Mouse (Mus musculus) kidney, adult 8-10 months (tissue): ENCODE data around the gene Nkx6-1.

Experiments used
- DNase-seq, 2 experiments: peaks; one replicate each; pipeline ENCODE4 v3.0.0; 2022

Nkx6-1 gene

DNA sequence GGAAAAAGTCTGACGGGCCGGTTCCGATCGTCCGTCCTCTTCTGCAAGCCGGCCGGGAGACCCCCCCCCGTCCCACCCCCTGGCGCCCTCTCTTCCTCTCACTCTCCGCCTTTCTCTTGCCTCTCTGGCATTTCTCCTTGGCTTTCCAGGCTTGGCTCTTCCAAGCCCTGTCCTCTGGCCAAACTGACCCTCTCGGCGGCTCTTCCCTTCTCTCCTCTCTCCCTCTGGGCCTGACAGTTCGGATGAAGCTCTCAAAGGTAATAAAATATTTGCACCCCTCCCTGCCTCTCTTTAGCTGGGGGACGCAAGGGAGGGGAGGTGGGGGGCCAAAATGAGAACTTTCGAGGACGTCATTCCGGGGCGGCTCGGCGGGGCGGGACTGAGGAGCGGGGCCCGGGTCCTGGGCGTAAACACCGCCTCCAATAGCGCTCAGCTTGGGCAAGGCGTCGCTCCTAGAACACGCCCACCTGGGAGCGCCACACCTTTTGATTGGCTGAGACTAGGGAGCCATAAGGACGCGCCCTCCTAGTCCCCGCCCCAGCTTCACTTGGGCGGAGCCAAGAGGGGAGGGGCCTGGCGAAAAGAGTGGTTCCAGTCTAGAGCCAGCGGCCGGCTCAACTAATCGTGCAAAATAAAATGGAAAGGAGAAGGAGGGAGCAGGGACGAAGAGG, at the start of gene Nkx6-1:
TSS of gene Nkx6-1 (minus strand) at position 52 of the 671 bp plus-strand sequence.
- DNase-seq, result peak; percentile 57 to 61

DNA sequence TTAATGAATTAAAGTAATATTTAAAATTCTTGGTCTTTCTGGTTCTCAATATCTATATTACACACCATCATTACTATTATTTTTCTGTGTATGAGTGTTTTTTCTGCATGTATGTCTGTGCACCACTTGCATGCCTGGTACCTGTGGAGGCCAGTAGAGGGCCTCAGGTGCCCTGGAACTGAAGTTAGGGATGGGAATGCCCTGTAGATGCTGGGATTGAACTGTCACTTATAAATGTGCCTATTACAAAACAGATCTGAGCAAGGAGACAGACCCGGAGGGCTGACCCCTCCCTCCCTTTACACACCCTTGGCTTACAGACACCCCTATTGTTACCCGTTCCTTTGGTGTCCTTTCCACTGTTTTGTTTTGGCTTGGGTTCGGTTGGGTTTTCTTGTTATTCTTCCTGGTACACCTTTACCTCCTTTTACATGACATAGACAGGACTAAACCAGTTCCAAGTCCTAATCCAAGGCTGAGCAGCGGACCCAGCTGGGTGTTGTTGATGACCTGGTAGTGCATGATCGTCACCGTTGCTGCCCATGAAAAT, 48.3 kb upstream of the Nkx6-1 start:
- DNase-seq, result peak; percentile 38 to 58

DNA sequence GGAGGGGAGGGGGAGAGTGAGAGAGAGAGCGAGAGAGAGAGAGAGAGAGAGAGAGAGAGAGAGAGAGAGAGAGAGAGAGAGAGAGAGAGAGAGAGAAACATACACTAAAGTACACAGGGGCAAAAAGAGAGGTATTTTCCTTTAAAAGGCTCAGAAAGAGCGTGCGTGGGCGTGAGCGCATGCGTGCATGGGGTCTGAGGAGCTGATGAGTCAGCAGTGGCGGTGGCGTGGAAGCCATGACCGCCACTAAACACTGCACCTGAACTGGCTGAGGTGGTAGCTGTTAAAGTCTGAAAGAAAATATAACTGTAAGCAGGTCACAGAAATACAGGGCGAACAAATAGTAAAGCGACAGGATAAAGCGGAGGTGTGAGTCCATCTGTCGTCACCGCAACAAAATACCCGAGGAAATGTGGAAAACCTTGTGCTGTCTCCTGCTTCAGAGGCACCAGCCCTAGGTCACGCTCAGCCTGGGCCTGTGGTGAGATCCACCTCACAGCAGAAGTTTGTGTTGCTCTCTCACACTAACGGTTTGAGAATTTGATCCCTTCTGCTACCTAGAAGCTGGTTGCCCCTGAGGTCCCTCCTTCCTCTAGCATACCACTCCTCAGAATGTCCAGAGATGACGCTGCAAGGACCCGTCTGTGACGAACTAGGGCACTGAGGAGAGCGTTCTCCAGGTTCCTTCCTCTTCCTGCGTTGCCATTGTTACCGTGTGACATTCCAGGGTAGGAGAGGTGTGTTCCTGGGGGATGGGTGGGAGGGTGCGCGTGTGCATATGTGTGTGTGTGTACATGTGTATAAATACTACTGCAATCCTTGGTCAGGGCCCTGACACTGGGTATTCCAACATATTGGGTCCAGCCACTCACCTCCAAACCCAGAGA, 38.8 kb upstream of the Nkx6-1 start:
- DNase-seq, result no peak

DNA sequence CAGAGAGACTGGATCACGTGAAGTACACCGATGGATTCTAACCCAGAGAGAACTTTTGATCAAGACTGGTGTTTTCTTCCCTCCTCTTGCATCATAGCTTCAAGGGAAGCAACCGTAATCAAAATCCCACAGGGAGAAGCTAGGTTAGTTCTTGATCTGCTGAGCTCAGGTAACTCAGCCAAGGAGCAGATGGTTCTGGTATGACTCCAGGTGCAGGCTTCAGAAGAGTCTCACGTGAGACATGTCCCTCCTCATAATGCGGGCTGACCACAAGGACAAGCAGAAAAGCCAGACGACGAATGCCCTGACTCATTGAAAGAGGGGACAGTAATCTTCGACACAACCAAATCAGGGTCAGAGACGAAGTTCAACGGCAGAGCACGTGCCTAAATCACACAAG, 37.8 kb upstream of the Nkx6-1 start:
- DNase-seq, result no peak

DNA sequence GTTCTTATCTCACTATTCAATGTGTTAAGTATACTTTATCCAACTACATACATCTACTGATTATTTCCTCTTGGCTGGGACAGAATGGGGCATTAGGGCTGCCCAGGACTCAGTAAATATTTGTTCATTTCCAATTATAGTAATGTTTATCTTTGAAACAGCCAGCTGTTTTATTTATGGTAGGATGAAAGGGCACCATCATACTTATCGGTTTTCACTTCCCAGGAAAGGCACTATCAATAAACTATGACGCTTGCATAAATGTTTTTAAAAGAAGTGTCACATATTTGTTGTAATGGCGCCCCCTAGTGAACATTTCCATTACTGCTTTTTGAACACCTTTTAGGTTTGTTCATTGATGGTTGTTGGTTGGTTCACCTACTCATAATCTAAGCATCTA, 35.8 kb upstream of the Nkx6-1 start:
- DNase-seq, result no peak

DNA sequence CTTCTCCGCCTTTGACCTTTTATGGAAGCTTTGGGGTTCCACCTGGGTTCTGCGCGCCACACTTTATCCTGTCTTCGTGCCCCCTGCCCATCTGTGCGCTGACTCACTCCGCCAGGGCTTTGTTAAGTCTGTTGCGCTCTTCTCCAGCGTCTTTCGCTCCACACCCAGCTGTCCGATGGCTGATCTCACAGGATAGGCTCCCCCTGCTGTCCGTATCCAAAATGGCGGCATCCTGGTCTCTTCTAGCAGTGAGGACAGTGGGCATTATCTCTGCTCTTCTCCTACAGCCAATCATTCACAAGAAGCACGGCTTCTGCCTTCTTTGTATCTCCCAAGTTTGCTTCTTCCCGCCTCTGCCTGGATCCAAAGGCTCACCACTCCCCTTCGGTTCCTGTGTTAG, 23.8 kb upstream of the Nkx6-1 start:
- DNase-seq, result peak in 1 of 2 experiments; percentile 20

DNA sequence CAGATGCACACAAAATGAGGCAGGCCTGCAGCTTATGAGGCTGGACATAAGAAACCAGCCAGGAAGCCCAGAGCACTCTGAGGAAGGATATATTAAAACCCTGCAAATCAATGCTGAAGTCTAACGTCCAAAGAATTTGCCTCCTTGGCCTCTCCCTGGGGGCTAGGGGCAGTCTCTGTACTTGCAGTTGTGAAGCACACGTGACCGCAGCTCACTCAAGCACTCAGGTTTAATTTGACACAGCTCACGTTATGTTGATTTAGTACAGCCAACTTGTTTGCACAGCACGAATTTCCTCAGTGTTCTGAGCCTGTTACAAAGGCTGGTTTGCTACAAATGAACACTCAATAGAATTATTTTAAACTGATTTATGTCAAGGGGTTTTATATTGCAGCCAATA, 18.5 kb upstream of the Nkx6-1 start:
- no peak for DNase-seq

DNA sequence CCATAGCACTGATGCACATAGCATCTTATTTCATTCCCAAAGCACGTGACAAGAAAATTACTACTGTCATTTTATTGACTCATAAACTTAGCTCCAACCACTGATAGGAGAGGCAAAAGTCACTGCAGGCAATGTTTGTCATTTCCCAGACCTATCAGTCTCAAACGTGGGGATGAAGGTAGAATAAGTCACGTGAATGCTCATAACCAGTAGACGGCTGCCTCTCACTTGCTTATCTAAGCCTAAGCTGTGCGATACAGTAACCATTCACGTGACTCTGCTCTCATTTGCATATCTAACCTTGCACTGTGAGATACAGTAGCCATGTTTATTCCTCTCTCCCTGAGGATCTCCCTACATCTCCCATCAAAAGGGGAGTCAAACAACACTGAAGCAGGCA, 15.5 kb upstream of the Nkx6-1 start:
- DNase-seq, result no peak

DNA sequence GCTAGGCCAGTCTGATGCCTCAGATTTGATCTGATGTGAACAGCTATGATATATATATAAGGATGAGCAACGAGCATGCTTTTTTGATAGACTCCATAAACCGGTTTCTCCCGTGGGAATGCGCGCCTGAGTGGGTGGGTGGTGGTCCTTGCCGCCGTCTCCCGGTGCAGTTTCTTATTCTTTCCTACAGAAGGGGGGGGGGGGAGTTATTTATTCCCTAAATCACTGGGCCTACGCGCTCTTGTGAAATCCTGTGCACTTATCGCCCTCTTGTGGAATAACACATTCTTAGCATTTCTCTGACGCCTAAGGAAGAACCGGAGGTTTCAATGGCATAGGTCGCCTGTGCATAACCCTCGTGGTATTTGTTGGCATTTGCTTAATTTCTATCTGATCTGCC, 4.6 kb upstream of the Nkx6-1 start:
- DNase-seq, result peak in 1 of 2 experiments; percentile 23

DNA sequence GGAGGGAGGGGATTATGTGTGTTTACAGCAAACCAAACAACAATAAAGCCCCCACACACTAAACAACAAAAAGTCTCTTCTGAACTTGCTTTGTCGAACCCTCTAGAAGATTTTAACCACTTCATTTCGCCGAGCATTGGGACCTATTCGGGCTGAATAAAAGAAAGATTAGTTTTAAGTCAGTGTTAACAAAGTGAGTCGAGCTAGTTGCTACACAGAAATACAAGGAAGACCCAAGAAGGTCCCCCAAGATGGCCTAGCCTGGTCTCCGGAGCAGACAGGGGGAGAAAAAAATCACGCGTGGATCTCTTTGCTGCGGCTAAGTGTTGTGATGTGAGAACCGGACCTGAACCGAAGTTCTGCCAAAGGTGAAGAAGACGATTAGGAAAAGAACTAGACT, 3.7 kb upstream of the Nkx6-1 start:
- DNase-seq, result no peak

DNA sequence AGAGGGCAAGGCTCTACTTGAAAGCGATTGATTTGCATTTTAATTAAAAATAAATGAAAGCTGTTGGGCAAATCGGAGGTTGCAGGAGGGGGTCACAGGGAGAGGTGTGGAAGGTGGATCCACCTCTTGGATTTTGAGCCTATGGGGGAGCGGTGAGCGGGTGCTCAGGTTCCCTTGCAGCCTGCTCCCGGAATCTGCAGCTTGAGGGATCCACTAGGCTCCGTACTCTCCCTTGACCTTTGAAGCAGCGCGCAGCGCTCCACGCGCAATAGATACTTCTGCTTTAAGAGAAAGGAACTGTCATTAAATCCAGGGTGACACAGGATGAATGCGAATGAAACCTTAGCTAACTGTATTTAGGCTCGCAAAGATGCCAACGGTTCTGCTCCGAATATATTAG, 3.2 kb upstream of the Nkx6-1 start:
- no peak for DNase-seq

DNA sequence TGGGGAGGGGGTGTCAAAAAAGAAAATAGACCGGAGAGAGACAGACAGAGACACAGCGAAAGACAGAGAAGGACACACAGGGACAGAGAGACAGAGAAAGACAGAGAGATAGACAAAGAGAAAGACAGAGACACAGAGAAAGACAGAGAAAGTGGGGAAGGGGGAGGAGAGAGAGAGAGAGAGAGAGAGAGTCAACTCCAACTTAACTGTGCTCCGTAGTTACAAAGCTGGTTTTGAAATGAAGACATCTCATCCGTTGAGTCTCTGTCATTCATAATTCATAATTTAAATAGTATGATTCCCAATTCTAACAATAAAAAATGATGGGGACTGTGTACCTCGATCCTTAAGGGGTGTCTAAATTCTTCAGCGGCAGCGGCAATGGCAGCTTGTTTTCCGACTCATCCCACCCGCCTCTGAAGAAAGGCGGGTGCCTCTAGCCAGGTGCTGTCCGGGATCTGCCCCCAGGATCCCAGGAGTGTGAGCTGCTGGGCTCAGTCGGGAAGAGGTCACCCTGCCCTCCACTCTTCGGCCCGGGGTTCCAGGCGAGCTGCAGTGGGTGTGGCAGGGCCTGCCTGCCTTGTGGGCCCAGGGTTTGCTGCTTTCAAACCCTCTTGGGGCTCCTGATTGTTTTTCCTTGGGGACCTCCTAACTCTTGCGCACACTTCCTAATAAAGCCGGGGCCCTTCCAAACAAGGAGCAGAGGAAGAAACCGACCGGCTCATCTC, 2.6 kb upstream of the Nkx6-1 start:
- no peak for DNase-seq

DNA sequence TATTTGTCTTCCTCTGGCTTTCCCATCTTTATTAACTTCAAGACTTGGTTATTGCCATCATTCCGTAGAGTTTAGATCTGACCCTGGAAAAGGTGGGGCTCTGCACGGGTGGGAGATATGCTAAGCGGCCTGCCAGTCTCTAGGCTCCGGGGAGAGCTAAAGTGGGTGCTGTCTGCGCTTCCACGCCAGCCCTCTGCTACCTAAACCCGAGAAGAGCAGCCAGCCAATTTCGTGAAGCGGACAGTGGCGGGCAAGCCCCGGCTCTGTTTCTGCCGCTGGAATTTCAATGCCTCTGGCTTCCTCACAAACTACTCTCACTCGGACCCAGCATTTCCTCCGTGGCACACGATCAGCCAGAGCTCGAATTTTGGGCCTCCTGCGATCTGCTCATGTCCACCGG, 1.9 kb upstream of the Nkx6-1 start:
- DNase-seq, result no peak

DNA sequence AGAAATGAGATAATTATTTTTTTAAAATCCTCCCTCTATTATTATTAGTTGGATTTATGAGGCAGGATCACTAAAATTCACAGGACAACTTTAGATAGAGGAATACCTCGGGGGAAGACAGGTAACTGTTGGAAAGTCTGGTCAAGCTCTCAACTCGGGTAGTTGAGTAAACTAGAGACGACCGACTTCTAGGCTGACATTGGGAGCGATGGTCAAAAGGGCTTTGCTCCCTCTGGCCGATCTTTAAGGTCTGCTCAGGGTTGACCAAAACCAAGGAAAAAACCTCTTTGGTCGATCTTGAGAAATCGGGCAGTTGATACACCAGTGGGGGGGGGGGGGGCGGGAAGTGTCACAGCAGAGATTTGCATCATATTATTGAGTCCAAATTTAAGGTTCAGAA, 1.3 kb upstream of the Nkx6-1 start:
- DNase-seq, result no peak

DNA sequence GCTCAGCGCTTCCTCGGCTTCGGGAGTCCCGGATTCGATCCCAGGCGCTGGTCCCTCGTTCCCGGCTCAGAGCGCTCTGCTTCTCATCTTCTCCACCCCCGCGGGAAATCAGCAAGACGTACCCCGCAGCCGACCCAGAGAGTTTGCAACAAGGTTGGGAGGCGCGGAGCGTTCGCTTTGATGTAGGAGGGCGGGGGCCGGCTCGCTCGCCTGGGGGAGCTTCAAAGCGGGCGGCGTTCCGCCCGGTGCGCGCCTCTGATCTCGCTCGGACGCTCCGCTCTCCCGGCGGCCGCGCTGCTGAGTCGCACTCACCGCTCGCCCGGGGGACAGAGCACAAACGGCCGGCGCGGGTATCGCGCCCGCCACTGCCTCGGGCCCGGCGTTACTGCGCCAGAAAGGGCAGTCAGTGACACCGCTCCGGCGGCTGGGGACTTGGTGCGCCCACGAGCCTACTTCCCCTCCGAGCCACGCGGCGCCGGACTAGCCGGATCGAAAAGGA, 324 bp downstream of the Nkx6-1 start:
- DNase-seq, result no peak

DNA sequence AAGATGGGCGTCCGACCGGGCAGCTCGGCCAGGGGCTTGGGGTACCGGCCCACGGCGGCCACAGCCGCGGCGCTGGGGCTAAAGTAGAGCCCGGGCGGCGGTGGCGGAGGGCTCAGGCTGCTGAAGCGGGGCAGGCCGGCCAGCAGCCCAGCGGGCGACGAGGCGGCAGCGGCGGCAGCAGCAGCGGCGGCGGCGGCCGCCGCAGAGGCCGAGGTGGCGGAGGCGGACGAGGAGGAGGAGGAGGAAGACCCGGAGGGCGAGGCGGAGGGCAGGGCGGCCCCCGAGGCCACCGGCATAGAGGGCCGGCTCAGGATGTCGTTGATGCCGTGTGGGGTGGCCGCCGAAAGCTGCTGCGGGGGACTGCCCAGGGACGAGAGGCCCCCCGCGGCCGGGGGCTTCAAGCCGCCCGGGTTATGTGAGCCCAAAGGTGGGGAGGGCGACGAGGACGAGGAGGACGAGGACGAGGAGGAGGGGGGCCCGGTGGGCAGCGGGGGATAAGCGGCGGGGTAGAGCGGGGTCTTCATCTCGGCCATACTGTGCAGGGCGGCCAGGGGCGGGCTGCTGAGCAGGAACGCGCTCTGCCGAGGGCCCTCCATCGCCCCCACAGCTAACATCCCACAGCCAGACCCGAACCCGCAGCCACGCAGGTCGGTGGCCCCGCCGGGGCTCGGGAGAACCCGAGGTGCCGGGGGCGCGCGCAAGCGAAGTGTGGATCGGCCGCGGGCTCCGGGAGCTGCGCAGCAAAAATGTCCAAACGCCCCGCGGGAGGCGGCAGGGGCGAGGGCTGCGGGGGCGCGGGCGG, 974 bp downstream of the Nkx6-1 start:
- DNase-seq, result no peak

DNA sequence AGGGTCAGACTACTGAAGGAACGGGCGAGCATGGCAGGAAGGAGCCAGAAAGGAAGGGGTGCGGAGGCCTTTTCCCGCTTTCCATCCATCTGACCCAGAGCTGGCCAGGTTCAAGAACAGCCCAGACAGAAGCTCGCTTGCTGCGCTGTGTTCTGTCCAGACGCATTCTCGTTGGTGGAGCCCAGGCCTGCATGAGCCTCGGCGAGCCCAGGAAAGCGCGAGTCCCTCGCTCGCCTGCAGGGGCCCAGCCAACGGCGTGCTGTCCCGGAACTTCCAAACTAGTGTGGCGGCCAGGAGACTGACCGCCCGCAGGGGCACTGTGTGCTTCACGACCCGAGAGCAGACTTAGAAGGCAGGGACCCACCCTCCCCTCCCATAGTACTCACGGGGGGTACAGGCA, 1.6 kb downstream of the Nkx6-1 start:
- no peak for DNase-seq

DNA sequence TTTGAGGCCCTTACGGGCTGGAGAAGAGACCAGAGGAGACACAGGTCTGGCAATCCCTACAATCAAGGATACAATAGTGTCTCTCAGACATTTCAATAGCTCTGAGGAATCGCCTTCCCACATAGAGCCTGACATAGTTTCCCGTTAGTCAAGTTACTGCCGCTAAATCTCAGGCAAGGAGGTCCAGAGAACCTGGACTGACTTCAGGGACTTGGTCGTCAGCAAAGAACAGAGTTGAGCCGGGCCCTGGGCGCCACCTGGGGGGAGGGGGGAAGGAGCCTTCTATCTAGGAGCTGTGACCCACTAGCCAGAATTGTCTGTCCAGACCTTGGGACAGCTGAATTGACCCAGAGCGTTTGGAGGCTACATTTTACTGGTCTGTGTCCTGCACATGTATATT, 2.3 kb downstream of the Nkx6-1 start:
- DNase-seq, result no peak

DNA sequence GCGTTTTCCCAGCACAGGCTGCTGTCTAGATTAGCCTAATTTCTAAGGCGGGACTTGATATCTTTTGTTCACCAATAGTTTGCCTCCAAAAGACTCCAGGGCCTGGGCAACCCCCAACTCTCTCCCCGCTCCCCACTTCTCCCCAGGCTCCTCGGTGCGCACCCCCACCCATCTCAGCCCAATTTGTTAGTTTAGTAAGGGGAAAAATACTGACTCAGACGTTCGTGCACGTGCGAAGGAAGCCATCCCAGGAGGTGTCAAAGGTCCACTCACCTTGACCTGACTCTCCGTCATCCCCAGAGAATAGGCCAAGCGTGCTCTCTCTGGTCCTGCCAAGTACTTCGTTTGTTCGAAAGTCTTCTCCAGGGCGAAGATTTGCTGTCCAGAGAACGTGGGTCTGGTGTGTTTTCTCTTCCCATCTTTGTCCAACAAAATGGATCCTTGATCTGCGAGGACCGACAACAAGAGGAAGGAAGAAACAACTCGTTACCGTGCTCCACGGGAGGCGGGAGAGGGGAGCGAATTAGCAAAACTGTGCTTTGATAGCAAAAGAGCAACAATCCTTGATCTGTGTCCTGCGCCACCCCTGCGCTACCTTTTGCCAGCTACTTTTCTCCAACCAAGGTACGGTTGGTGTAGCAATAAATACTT, 3.1 kb downstream of the Nkx6-1 start:
- DNase-seq, result no peak

DNA sequence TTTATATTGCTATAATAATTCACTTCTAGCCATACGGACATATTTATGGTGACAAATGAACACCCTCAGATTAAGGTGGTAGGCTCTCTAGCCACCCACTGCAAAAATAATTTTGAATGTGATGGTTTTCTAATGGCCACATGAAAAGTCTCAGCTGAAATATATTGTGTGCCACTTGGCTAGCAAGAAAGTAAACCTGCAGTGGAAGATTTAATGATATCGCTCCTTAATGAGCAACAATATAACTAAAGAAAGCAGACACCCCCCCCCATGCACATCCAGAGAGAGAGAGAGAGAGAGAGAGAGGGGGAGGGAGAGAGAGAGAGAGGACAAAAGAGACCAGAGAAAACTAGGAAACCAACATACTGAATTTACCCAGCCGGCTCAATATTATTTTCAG, 4.1 kb downstream of the Nkx6-1 start:
- DNase-seq, result no peak

DNA sequence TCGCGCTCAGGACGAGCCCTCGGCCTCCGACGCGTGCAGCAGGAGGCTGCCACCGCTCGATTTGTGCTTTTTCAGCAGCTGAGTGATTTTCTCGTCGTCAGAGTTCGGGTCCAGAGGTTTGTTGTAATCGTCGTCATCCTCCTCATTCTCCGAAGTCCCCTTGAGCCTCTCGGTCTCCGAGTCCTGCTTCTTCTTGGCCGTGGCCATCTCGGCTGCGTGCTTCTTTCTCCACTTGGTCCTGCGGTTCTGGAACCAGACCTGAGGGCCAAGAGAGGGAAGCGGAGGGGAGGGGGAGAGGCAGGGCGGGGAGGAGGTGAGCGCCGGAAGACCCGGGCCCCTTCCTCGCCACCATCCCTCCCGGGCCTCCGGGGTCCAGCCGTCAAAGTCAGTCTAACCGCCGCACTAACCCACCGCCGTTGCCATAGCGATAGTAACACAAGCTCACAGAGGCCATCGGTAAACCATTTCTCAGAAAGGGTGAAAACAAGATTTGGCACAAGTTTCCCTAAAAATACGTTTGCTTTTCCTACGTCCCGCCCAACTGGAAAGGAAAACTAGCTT, 5.3 kb downstream of the Nkx6-1 start:
- no peak for DNase-seq

DNA sequence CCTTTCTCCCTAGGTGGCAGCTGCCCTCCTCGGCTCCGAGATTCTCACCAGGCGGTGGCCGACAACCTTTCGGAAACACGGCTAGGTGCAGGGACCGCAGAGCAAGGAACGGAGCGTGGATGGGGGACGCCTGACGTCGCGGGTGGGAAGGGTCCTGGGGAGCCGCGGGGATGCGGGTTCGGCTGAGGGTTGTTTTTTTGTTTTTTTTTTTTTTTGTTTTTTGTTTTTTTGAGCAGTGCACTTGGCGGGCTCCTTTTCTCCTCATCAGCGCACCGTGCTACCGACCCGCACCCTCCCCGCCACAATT, 5.9 kb downstream of the Nkx6-1 start:
- DNase-seq, result no peak
